ENCODE assay signal across 23 mouse cellular contexts in genomic region chr1:163672866-163673265, GRCm38 (mm10). TPM values are rescaled to one million over a fixed set of nuclear protein-coding genes. Genes with fewer than 3 reads are reported as not detected.
A peak's percentile ranks its signal among the peaks of the same experiment; 100 is the strongest.
DNase-seq lines count a peak whose midpoint lies in the region; ATAC-seq and TF ChIP-seq lines count a peak whose summit lies in the region.
"Had no signal": no experiment of that assay in that cellular context is flagged by ENCODE, and none has a peak within 500 bp of the region (broad histone marks: within the 10 kb centered on the region; RNA-seq: fewer than 3 reads in every experiment).

No protein-coding gene starts in this region.

- intact Hi-C loops in heart, adult 2 months (cut with DNase I) = no loop called here

- TF ChIP-seq EP300 in heart, adult 2 months (IDR thresholded peaks at IDR 0.05; ENCODE audit: insufficient read depth, low read depth, low read length) = no peak

- TF ChIP-seq CTCF in heart, adult 2 months (IDR thresholded peaks at IDR 0.05) = no peak
- no peak for TF ChIP-seq CTCF in lung, embryonic 14.5 days (IDR thresholded peaks at IDR 0.05; ENCODE audit: low read depth)

- H3K4me3 ChIP-seq in heart, adult 2 months = no peak overlapping the region
- no peak overlapping the region for H3K4me3 ChIP-seq in lung, embryonic 14.5 days (ENCODE audit: low read depth, low read length)
- H3K4me3 ChIP-seq: forebrain, embryonic 15.5 days; heart, embryonic 10.5 days; hindbrain, embryonic 12.5 days had no signal

- H3K27ac ChIP-seq in heart, adult 2 months = no peak overlapping the region
- H3K27ac ChIP-seq in lung, embryonic 14.5 days (ENCODE audit: low read depth) = no peak overlapping the region
- H3K27ac ChIP-seq: forebrain, embryonic 15.5 days; heart, embryonic 10.5 days; hindbrain, embryonic 12.5 days had no signal

- H3K4me1 ChIP-seq in heart, adult 2 months (ENCODE audit: control insufficient read depth, insufficient read depth, low read length) = no peaks in the 10 kb centered on the region
- H3K4me1 ChIP-seq in lung, embryonic 14.5 days (ENCODE audit: insufficient read depth) = no peaks in the 10 kb centered on the region
- H3K4me1 ChIP-seq: forebrain, embryonic 15.5 days; hindbrain, embryonic 12.5 days had no signal

- no peak for ATAC-seq in lung, embryonic 14.5 days (ENCODE audit: insufficient read depth)
- ATAC-seq: activated CD4-positive, CD25-positive, alpha-beta regulatory T cell, adult 4 months; forebrain, embryonic 15.5 days; hindbrain, embryonic 16.5 days; Patski had no signal

- 69% methylated on average over 3 of the region's 3 CpGs for WGBS in heart, adult 2 months
- WGBS in lung, embryonic 14.5 days = 85% methylated on average over 3 of the region's 3 CpGs

- H3K27me3 ChIP-seq in heart, adult 2 months (ENCODE audit: control insufficient read depth, insufficient read depth, low read length) = no peaks in the 10 kb centered on the region
- H3K27me3 ChIP-seq in lung, embryonic 14.5 days (ENCODE audit: insufficient read depth, low read length) = no peaks in the 10 kb centered on the region
- H3K27me3 ChIP-seq: forebrain, embryonic 15.5 days; hindbrain, embryonic 12.5 days; Patski had no signal

- no peak overlapping the region for H3K4me2 ChIP-seq in lung, embryonic 14.5 days
- H3K4me2 ChIP-seq: forebrain, embryonic 15.5 days; hindbrain, embryonic 12.5 days had no signal

- H3K9ac ChIP-seq in heart, adult 2 months (ENCODE audit: low read depth, low read length) = no peak overlapping the region
- H3K9ac ChIP-seq in lung, embryonic 14.5 days = no peak overlapping the region
- H3K9ac ChIP-seq: forebrain, embryonic 15.5 days; hindbrain, embryonic 12.5 days had no signal

- TF ChIP-seq POLR2A in heart, adult 2 months (IDR thresholded peaks at IDR 0.05; ENCODE audit: insufficient read depth, low read depth, low read length) = no peak

- H3K9me3 ChIP-seq in lung, embryonic 14.5 days (ENCODE audit: low read depth, low read length) = no peaks in the 10 kb centered on the region
- H3K9me3 ChIP-seq: forebrain, embryonic 15.5 days; heart, embryonic 10.5 days; hindbrain, embryonic 12.5 days had no signal

- no peaks in the 10 kb centered on the region for H3K79me2 ChIP-seq in heart, adult 2 months (replicated peaks; ENCODE audit: control insufficient read depth, insufficient read depth, low read length)

- peak; percentile 24 for DNase-seq in heart, adult 11 months
- no peak for DNase-seq in heart, adult 2 months
- peak; percentile 31 for DNase-seq in kidney, postnatal 10 days
- DNase-seq in kidney, postnatal 36 days = no peak
- DNase-seq in lung, embryonic 14.5 days = peak; percentile 16
- DNase-seq in lung, postnatal 10 days = no peak
- DNase-seq in cerebellum, adult 11 months = no peak
- DNase-seq: adrenal gland, adult 2 months; adrenal gland, postnatal 25 days; cerebellum, adult 2 months; cerebellum, postnatal 10 days; gastrocnemius, postnatal 14 days; heart, postnatal 10 days; heart, postnatal 4 days had no signal

- H3K36me3 ChIP-seq in heart, adult 2 months (ENCODE audit: control insufficient read depth, insufficient read depth, low read length) = no peaks in the 10 kb centered on the region
- no peaks in the 10 kb centered on the region for H3K36me3 ChIP-seq in lung, embryonic 14.5 days (ENCODE audit: insufficient read depth)
- H3K36me3 ChIP-seq: forebrain, embryonic 15.5 days; heart, embryonic 10.5 days; hindbrain, embryonic 12.5 days had no signal

RNA-seq across cellular contexts. Expression of gene Mettl11b, which starts 52.2 kb away (rescaled TPM):
- 1 to 10 TPM; 2.3 to 3.4 TPM for total RNA-seq in heart, adult 2 months (2021)
- polyA plus RNA-seq in heart, adult 2 months (2012; rRNA removed) = 0.53 and 0.56 TPM in 2 replicates
- polyA plus RNA-seq in lung, embryonic 14.5 days (2014; fragmentation: Nextera tagmentation; extraction: Ambion mirVana) = 0.33 and 0.42 TPM in 2 replicates
- total RNA-seq: adrenal gland, adult 2 months; adrenal gland, postnatal 25 days; granulocyte monocyte progenitor cell, adult 5-6 weeks; MEL had no signal
- polyA plus RNA-seq: activated CD4-positive, CD25-positive, alpha-beta regulatory T cell, adult 4 months; adrenal gland, adult 2 months; C2C12; heart, embryonic 10.5 days; hindbrain, embryonic 16.5 days; Patski had no signal

Comparison
In these comparisons a context has a peak if more than half of its experiments do, and no peak if none do; other contexts are left out.
1. DNase-seq: peak in heart, adult 11 months (single experiment), kidney, postnatal 10 days (single experiment) and lung, embryonic 14.5 days (single experiment); none in heart, adult 2 months (0 of 2), kidney, postnatal 36 days (0 of 2), lung, postnatal 10 days (single experiment) and cerebellum, adult 11 months (single experiment).